Mouse (Mus musculus) intestine, embryonic 15.5 days (tissue): Measurements from ENCODE around the gene Gde1. TPM values are rescaled to one million over a fixed set of nuclear protein-coding genes. Genes with fewer than 3 reads are reported as not detected.

ENCODE experiments used
- ATAC-seq: fragments of 200-750 bp; cut with Nextera tagmentation; 2 replicates; pipeline ENCODE4 v1.8.0; 2017; ENCODE audit warnings: moderate TSS enrichment, moderate library complexity
- H3K27ac ChIP-seq: fragments of 300-500 bp; sonication (generic); 2 replicates; pipeline ENCODE4 v1.5.1; 2015; ENCODE audit warnings: mild to moderate bottlenecking, inconsistent platforms
- H3K27me3 ChIP-seq: fragments of 300-500 bp; sonication (generic); replicated peaks from 2 replicates; pipeline ENCODE4 v1.6.1; 2015; ENCODE audit warnings: inconsistent platforms
- H3K36me3 ChIP-seq: fragments of 300-500 bp; sonication (generic); 2 replicates; pipeline ENCODE4 v1.6.1; 2015; ENCODE audit warnings: inconsistent platforms
- H3K4me1 ChIP-seq: fragments of 300-500 bp; sonication (generic); replicated peaks from 2 replicates; pipeline ENCODE4 v1.6.1; 2015; ENCODE audit warnings: inconsistent platforms
- H3K4me2 ChIP-seq: fragments of 300-500 bp; sonication (generic); replicated peaks from 2 replicates; pipeline ENCODE4 v1.6.1; 2015; ENCODE audit warnings: mild to moderate bottlenecking, inconsistent platforms
- H3K4me3 ChIP-seq: fragments of 300-500 bp; sonication (generic); replicated peaks from 2 replicates; pipeline ENCODE4 v1.5.1; 2015; ENCODE audit warnings: inconsistent platforms
- H3K9ac ChIP-seq: fragments of 300-500 bp; sonication (generic); 2 replicates; pipeline ENCODE4 v1.6.1; 2015; ENCODE audit warnings: inconsistent platforms
- H3K9me3 ChIP-seq: fragments of 300-500 bp; sonication (generic); 2 replicates; pipeline ENCODE4 v1.6.1; 2016; ENCODE audit warnings: inconsistent platforms
- WGBS: fragments of 180-500 bp; shearing (Covaris S2); methylation state at CpG from one replicate; pipeline ENCODE4 v1.1.7; 2015; 5-methylcytosine and 5-hydroxymethylcytosine counted together
- polyA plus RNA-seq: library from polyadenylated mRNA; unstranded; fragments of >200 nt; fragmentation: Nextera tagmentation; extraction: Ambion mirVana; gene quantifications from 2 replicates; pipeline ENCODE4 v1.2.1, GENCODE M21; 2015

Gene Gde1
- polyA plus RNA-seq, 1 experiment from 2014 or later = 127 TPM

DNA sequence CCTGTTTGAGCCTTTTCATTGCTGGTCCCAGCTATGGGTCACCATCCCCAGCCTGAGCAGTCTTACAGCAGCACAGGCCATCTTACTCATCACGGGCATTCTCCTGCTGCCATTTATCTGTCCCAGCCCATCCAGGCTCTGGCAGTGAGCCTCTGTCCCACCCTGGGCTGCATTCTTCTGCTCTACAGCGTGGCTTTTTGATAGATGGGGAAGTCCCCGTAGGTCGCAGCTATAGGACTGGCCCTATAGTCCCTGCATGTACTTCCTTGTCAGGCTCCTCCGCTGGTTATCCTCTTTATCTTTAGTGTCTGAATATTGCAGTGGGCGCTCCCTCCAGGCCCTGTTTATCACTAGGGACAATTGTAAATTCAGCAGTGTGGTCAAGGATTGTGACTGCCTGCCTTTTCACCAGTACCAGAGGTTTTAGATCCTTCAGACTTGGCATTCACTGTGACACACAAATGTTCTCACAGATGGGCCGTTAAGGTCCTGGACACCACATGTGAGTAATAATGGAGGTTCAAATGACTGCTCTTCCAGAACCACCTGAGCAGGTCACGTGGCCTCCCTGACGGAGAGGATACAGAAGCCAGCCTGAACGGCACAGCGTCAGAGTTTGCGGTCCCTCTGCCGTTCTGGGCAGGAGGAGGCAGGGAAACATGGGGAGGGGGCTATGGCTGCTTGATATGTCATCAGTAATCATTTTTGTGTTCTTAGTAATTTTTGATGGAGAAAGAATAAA, 23.4 kb upstream of the Gde1 start:
- Histone ChIP-seq H3K4me1 (no peaks in the 10 kb centered on the region), H3K9ac (no peak overlapping the region), H3K4me3 (no peak overlapping the region), H3K36me3 (no peaks in the 10 kb centered on the region), H3K4me2 (no peak overlapping the region), H3K9me3 (no peaks in the 10 kb centered on the region), H3K27ac (no peak overlapping the region), H3K27me3 (no peaks in the 10 kb centered on the region)
- ATAC-seq = peak; percentile 84
- 78% methylated on average over 13 of the region's 13 CpGs for WGBS

DNA sequence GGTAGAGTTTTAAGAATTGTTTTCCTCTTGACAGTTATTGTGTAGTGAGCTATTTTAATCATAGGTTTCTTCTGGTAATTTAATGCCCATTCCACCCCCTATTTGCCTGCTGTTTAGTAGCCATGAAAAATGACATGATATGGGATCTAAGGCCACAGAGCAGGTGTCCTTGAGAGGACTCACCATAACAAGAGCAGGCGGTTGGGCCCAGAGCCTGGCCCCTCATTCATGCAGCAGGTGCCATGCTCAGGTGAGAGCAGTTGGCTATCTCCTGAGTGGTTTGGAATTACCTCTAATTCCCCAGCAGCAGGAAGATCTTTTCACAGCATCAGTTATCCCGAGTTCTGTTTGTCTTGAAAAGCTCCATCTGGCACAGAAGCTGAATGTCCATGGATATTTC, 19.9 kb upstream of the Gde1 start:
- Histone ChIP-seq H3K4me1 (no peaks in the 10 kb centered on the region), H3K27ac (no peak overlapping the region), H3K4me3 (no peak overlapping the region), H3K27me3 (no peaks in the 10 kb centered on the region), H3K9me3 (no peaks in the 10 kb centered on the region), H3K4me2 (no peak overlapping the region), H3K36me3 (no peaks in the 10 kb centered on the region), H3K9ac (no peak overlapping the region)
- WGBS = 84% methylated on average over 2 of the region's 2 CpGs
- ATAC-seq = no peak

DNA sequence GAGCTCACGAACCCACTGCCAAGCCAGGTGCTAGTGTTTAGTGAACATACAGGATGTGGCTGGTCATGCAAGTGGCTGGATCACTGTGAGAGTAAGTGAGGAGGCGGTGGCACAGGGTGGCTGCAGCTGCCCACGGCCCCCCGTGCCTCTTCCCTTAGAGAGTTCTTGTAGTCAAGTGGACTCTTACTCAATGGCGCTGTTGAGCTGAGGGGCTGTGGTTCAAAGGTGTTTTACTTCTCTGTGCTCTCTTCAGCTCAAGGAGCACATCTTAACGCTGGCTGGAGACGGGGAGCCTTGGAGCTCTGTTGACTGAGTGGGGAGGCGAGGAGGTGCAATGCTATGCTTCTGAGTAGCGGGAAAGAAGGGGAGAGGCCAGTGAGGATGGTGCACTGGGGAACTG, 18.3 kb upstream of the Gde1 start:
- H3K9ac ChIP-seq = no peak overlapping the region
- no peaks in the 10 kb centered on the region for H3K27me3 ChIP-seq
- H3K27ac ChIP-seq = no peak overlapping the region
- H3K4me1 ChIP-seq = no peaks in the 10 kb centered on the region
- no peak overlapping the region for H3K4me3 ChIP-seq
- 91% methylated on average over 9 of the region's 9 CpGs for WGBS
- no peak for ATAC-seq
- H3K9me3 ChIP-seq = no peaks in the 10 kb centered on the region
- H3K36me3 ChIP-seq = 0 out of 2 replicates have a peak, but pooled peaks cover 4% of the 10 kb centered on the region
- no peak overlapping the region for H3K4me2 ChIP-seq

DNA sequence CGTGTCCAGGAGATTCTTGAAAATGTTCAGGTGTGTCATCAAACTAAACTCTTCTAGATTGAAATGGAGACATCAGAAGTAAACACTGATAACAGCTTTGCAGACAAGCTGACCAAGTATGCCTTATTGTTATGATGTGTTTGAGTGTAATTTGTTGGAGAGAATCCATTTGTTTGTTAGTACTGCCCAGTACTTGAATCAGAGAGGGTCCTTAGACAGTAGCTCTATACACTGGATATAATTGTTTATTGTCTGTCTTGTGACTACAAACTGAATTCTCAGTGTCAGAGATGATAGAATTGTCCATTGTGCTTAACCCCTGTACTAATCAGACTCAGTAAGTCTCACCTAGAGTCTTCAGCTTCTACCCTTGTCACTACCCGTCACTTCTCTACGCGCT, 12.5 kb upstream of the Gde1 start:
- WGBS = 91% methylated on average over 4 of the region's 4 CpGs
- no peak overlapping the region for H3K9ac ChIP-seq
- ATAC-seq = no peak

DNA sequence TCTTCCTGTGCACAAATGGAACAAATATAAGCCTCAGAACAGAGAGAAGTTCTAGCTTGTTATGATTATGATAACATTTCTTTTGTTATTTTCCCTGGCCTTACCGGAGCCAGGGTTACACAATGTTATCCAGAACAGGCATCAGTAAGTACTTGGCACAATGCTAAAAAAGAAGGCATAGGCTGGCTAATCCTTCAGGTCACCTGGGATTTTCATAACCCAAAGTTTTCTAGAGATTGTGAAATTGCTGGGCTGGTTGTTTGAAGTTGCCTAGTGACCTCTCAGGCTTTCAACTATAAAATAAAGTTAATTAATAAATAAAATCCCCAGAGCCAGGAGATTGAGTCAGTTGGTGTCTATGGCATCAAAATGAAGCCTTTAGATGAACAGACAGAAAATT, 9.3 kb upstream of the Gde1 start:
- Histone ChIP-seq H3K4me1 (0 out of 2 replicates have a peak, but pooled peaks cover 3% of the 10 kb centered on the region), H3K36me3 (0 out of 2 replicates have a peak, but pooled peaks cover 3% of the 10 kb centered on the region), H3K27me3 (no peaks in the 10 kb centered on the region), H3K9me3 (no peaks in the 10 kb centered on the region), H3K4me2 (no peak overlapping the region), H3K4me3 (no peak overlapping the region), H3K27ac (no peak overlapping the region), H3K9ac (no peak overlapping the region)
- no peak for ATAC-seq
- whole genome bisulfite sequencing = 93% methylated on average over 1 of the region's 1 CpGs

More for the DNA sequence above, 12.5 kb upstream of the Gde1 start:
- 0 out of 2 replicates have a peak, but pooled peaks cover 4% of the 10 kb centered on the region for H3K36me3 ChIP-seq
- H3K4me1 ChIP-seq = 0 out of 2 replicates have a peak, but pooled peaks cover 2% of the 10 kb centered on the region
- no peaks in the 10 kb centered on the region for H3K27me3 ChIP-seq
- no peaks in the 10 kb centered on the region for H3K9me3 ChIP-seq
- no peak overlapping the region for H3K4me2 ChIP-seq
- H3K4me3 ChIP-seq = no peak overlapping the region
- no peak overlapping the region for H3K27ac ChIP-seq

DNA sequence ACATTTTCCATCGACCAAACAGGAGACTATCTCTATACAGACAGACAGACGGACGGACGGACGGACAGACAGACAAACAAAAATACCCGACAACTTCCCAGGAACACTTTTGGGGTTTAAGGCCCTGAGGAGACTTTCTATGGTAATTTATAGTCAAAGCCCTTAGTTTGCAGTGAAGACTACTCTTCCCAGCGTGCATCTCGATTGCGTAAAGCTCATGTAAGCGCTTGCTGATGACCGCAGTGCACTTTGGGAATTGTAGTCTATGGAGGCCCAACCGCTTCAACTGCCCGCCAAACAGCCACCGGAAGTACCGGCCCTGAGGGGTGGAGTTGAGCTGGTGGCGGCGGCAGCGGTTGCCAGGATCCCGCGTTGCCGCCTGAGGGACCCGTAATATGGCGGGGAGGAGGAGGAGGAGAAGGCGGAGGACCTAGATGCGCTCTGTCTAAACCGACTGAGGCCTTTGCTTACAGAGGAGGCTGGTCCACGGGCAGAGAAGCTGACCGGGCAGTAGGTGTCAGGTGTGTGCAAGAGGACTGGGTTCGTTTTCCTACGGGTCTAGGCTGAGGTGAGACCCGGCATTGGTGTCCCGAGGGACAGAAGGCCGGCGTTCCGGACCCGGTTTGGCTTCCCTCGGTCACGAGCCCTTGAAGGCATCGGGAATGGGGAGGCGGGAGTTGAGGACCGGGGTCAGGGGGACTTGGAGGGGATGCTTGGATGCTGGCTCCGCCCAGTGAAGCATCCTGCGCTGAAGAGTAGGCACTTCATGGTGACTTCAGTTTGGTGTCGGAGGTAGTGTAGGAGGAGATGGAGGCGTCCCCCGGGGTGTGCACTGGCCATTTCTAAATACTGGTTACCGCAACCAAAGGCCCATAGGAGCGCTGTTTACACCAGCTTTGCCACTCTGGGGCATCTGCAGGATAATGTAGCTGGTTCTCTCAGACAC, 6.9 kb upstream of the Gde1 start, which contains the start of gene Ccp110:
Ccp110 (plus strand) TSS at position 325 of the 946 bp plus-strand sequence.
- Histone ChIP-seq H3K27ac (no peak within 1 kb of the TSS), H3K27me3 (no peaks in the 10 kb centered on the region), H3K9ac (peak within 1 kb of the TSS; percentile 59), H3K9me3 (no peaks in the 10 kb centered on the region), H3K4me1 (0 out of 2 replicates have a peak, but pooled peaks cover 3% of the 10 kb centered on the region), H3K4me3 (peak within 1 kb of the TSS; percentile 65), H3K4me2 (peak within 1 kb of the TSS; percentile 85), H3K36me3 (no peaks in the 10 kb centered on the region)
- WGBS = under 1% methylated on average over 48 of the region's 48 CpGs
- peak; percentile 96 for ATAC-seq

DNA sequence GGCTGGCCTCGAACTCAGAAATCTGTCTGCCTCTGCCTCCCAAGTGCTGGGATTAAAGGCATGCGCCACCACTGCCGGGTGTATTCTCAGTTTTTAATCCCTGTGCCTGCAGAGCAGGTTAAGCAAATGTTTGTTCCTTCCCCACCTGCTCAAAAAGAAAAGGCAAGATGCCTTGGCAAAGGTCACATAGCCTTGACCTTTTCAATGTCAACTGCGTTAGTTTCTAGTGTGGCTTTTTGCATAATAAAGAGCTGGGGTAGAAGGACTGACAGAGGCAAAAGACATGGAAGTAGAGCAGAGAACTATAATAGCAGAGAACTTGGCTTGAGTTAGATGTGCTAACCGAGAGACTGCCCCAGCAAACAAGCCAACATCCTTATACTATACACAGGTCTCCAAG, 5.2 kb upstream of the Gde1 start:
- H3K9me3 ChIP-seq = no peaks in the 10 kb centered on the region
- no peak overlapping the region for H3K4me3 ChIP-seq
- WGBS = 71% methylated on average over 5 of the region's 5 CpGs
- peaks cover 7% of the 10 kb centered on the region; the same call in 1 of the 2 replicates for H3K4me1 ChIP-seq
- no peaks in the 10 kb centered on the region for H3K27me3 ChIP-seq
- H3K36me3 ChIP-seq = no peaks in the 10 kb centered on the region
- H3K4me2 ChIP-seq = no peak overlapping the region
- no peak overlapping the region for H3K9ac ChIP-seq
- H3K27ac ChIP-seq = no peak overlapping the region
- ATAC-seq = no peak

DNA sequence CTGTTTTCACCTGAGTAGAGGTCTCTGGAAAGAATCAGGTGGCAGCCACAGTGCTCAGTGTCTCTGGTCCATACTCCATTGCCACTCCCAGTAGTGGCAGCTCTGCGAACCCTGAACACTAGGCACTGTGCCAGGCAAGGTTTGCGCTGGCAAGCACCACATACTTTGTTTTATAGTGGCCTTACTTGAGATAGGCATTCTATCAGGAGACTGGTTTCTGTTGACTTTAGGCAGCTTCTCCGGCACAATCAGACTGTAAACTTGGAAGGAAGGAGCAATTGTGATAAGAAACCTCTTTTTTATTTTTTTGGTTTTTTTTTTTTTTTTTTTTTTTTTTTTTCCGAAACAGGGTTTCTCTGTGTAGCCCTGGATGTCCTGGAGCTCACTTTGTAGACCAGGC, 2.4 kb upstream of the Gde1 start:
- no peak overlapping the region for H3K4me3 ChIP-seq
- peak; percentile 27 for ATAC-seq

DNA sequence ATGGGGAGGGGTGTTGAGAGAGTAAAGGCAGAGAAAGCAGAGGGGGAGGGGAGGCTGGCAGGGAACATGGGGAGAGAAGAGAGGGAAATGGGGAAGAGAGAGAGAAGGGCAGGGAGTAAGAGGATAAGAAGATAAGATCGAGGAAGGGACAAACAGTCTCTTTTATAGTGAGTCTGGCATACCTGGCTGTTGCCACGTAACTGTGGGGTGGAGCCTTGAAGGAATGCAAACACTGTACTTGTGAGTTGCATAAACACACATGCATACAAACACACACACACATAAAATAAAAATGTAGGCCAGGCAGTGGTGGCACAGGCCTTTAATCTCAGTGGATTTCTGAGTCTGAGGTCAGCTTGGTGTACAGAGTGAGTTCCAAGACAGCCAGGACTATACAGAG, 1.6 kb upstream of the Gde1 start:
- Histone ChIP-seq H3K27me3 (no peaks in the 10 kb centered on the region), H3K36me3 (no peaks in the 10 kb centered on the region), H3K4me2 (no peak overlapping the region), H3K9ac (no peak overlapping the region), H3K4me3 (no peak overlapping the region), H3K4me1 (peaks cover 14% of the 10 kb centered on the region; the same call in 1 of the 2 replicates), H3K9me3 (no peaks in the 10 kb centered on the region), H3K27ac (no peak overlapping the region)
- ATAC-seq = no peak
- 54% methylated on average over 2 of the region's 2 CpGs for WGBS

More for the DNA sequence above, 2.4 kb upstream of the Gde1 start:
- Histone ChIP-seq H3K27ac (peak overlapping the region; percentile 9; the same call in 1 of the 2 replicates), H3K4me2 (no peak overlapping the region), H3K36me3 (no peaks in the 10 kb centered on the region), H3K27me3 (no peaks in the 10 kb centered on the region), H3K9ac (no peak overlapping the region), H3K9me3 (no peaks in the 10 kb centered on the region), H3K4me1 (peaks cover 14% of the 10 kb centered on the region; the same call in 1 of the 2 replicates)
- WGBS = 59% methylated on average over 4 of the region's 4 CpGs

DNA sequence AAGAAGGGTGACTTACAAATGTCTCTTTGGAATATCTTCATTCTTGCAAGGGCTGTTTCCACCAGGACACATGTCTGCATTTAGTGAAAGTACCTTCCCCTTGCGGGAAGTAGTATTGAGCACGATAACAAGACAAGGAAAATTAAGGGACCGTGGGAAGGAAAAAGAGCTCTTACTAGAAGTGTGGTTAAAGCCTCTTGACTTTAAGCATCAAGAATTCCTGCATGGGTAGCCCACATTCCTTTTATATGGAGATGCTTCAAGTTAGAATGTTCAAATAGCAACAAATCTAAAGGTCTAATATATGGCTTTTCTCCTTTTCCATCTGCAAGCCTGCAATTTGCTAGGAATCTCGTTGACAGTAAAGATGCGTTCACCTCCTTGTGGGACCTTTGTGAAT, 910 bp upstream of the Gde1 start:
- ATAC-seq = no peak
- Histone ChIP-seq H3K27ac (no peak overlapping the region), H3K4me2 (no peak overlapping the region), H3K9me3 (no peaks in the 10 kb centered on the region), H3K9ac (no peak overlapping the region), H3K4me3 (no peak overlapping the region), H3K4me1 (peaks cover 14% of the 10 kb centered on the region; the same call in 1 of the 2 replicates), H3K27me3 (no peaks in the 10 kb centered on the region), H3K36me3 (no peaks in the 10 kb centered on the region)
- WGBS = 90% methylated on average over 5 of the region's 5 CpGs

DNA sequence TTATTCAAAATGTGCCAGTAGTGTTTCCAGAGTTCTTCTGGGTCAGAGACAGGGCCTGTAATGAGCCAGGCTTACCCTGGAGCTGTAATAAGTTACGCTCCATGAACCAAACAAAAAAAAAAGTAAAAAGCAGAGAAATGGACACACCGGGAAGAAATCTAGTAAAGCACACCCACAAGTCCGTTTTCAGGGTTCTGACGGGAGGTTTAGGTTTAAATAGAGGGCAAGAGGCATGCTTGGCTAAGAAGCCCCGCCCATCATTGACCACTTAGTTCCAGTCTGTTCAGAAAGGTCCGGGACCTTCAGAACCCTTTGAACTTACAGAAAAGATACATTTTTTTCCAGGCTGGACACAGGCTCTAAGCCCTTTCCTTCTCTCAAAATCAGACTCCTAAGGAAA, 473 bp upstream of the Gde1 start:
- no peak overlapping the region for H3K27ac ChIP-seq
- H3K4me3 ChIP-seq = peak overlapping the region; percentile 91; the same call in 1 of the 2 replicates
- no peak for ATAC-seq
- H3K4me1 ChIP-seq = peaks cover 14% of the 10 kb centered on the region; the same call in 1 of the 2 replicates
- no peaks in the 10 kb centered on the region for H3K27me3 ChIP-seq
- peak overlapping the region; percentile 78 for H3K4me2 ChIP-seq
- H3K36me3 ChIP-seq = no peaks in the 10 kb centered on the region
- 37% methylated on average over 6 of the region's 6 CpGs for WGBS
- no peak overlapping the region for H3K9ac ChIP-seq
- no peaks in the 10 kb centered on the region for H3K9me3 ChIP-seq
